ENCODE assay signal across 14 mouse cellular contexts in genomic region chr8:105406416-105406815, GRCm38 (mm10). TPM values are rescaled to one million over a fixed set of nuclear protein-coding genes. Genes with fewer than 3 reads are reported as not detected.
A peak's percentile ranks its signal among the peaks of the same experiment; 100 is the strongest.
DNase-seq lines count a peak whose midpoint lies in the region; ATAC-seq and TF ChIP-seq lines count a peak whose summit lies in the region.
"Had no signal": no experiment of that assay in that cellular context is flagged by ENCODE, and none has a peak within 500 bp of the region (broad histone marks: within the 10 kb centered on the region; RNA-seq: fewer than 3 reads in every experiment).

No protein-coding gene starts in this region.

- H3K4me1 ChIP-seq in forebrain, embryonic 13.5 days: no peaks in the 10 kb centered on the region
- H3K4me1 ChIP-seq in forebrain, embryonic 10.5 days: peaks cover 3% of the 10 kb centered on the region
- no peaks in the 10 kb centered on the region for H3K4me1 ChIP-seq in lung, adult 2 months (ENCODE audit: control insufficient read depth, insufficient read depth, low read length)
- no peaks in the 10 kb centered on the region for H3K4me1 ChIP-seq in stomach, embryonic 15.5 days

- H3K36me3 ChIP-seq in forebrain, embryonic 13.5 days (ENCODE audit: poor library complexity, severe bottlenecking): no peaks in the 10 kb centered on the region
- H3K36me3 ChIP-seq in forebrain, embryonic 10.5 days (replicated peaks): no peaks in the 10 kb centered on the region
- no peaks in the 10 kb centered on the region for H3K36me3 ChIP-seq in stomach, embryonic 15.5 days

- no peak for TF ChIP-seq POLR2A in lung, adult 2 months (IDR thresholded peaks at IDR 0.05; ENCODE audit: borderline replicate concordance, extremely low read depth, low read depth, low read length)

- H3K4me2 ChIP-seq in forebrain, embryonic 13.5 days: no peak overlapping the region
- no peak overlapping the region for H3K4me2 ChIP-seq in stomach, embryonic 15.5 days

- H3K9ac ChIP-seq in forebrain, embryonic 13.5 days: no peak overlapping the region
- no peak overlapping the region for H3K9ac ChIP-seq in stomach, embryonic 15.5 days

- no peak for DNase-seq in forebrain, embryonic 10.5 days (ENCODE audit: extremely low spot score, low spot score)
- peak; percentile 15 to 42 for DNase-seq in lung, adult 18-20 months
- no peak for DNase-seq in lung, adult 2 months
- DNase-seq in layer of hippocampus, postnatal 14 days (ENCODE audit: low spot score in 2 of 2): peak; percentile 21 to 25
- no peak for DNase-seq in neural tube, embryonic 10.5 days (ENCODE audit: extremely low spot score, low spot score)
- DNase-seq in cerebellum, adult 8-10 months: no peak
- DNase-seq: adrenal gland, postnatal 36 days; cerebellum, adult 2 months; heart, postnatal 10 days had no signal

- WGBS in forebrain, embryonic 13.5 days: 82% methylated on average over 10 of the region's 10 CpGs
- 87% methylated on average over 10 of the region's 10 CpGs for whole genome bisulfite sequencing in forebrain, embryonic 10.5 days
- WGBS in lung, adult 2 months: 49% methylated on average over 10 of the region's 10 CpGs
- WGBS in stomach, embryonic 15.5 days: 32% methylated on average over 10 of the region's 10 CpGs

- no peaks in the 10 kb centered on the region for H3K27me3 ChIP-seq in forebrain, embryonic 13.5 days
- no peaks in the 10 kb centered on the region for H3K27me3 ChIP-seq in forebrain, embryonic 10.5 days (ENCODE audit: poor library complexity, severe bottlenecking)
- no peaks in the 10 kb centered on the region for H3K27me3 ChIP-seq in stomach, embryonic 15.5 days (replicated peaks)

- H3K4me3 ChIP-seq in forebrain, embryonic 13.5 days: no peak overlapping the region
- no peak overlapping the region for H3K4me3 ChIP-seq in forebrain, embryonic 10.5 days
- H3K4me3 ChIP-seq in lung, adult 2 months (replicated peaks; ENCODE audit: extremely low read depth, low read depth, low read length): no peak overlapping the region
- H3K4me3 ChIP-seq in stomach, embryonic 15.5 days (replicated peaks): no peak overlapping the region
- H3K4me3 ChIP-seq: megakaryocyte, embryonic 14.5 days; myocyte had no signal

- 0 out of 2 replicates have a peak, but pooled peaks have one; percentile 27 for ATAC-seq in forebrain, embryonic 13.5 days
- no peak for ATAC-seq in stomach, embryonic 15.5 days (ENCODE audit: insufficient read depth, low FRiP score, low read depth)

- TF ChIP-seq CTCF in lung, adult 2 months (IDR thresholded peaks at IDR 0.05; ENCODE audit: insufficient read depth, low read length): no peak

- no peaks in the 10 kb centered on the region for H3K9me3 ChIP-seq in forebrain, embryonic 13.5 days (replicated peaks)
- H3K9me3 ChIP-seq in forebrain, embryonic 10.5 days: no peaks in the 10 kb centered on the region
- H3K9me3 ChIP-seq in stomach, embryonic 15.5 days: no peaks in the 10 kb centered on the region
- H3K9me3 ChIP-seq: megakaryocyte, embryonic 14.5 days had no signal

- no peak overlapping the region for H3K27ac ChIP-seq in forebrain, embryonic 13.5 days
- H3K27ac ChIP-seq in forebrain, embryonic 10.5 days: no peak overlapping the region
- peak overlapping the region; percentile 6; the same call in 1 of the 2 replicates for H3K27ac ChIP-seq in stomach, embryonic 15.5 days

RNA-seq across cellular contexts. Expression of gene Kctd19, which starts 6.9 kb away (rescaled TPM):
- not detected in 2 replicates for polyA plus RNA-seq in forebrain, embryonic 13.5 days (2015; fragmentation: Nextera tagmentation; extraction: Ambion mirVana)
- polyA plus RNA-seq in forebrain, embryonic 10.5 days (2016; fragmentation: Nextera tagmentation; extraction: Ambion mirVana): not detected in 2 replicates
- 0.27 and 0.32 TPM in 2 replicates for polyA plus RNA-seq in lung, adult 2 months (2012; rRNA removed)
- total RNA-seq in layer of hippocampus, postnatal 14 days (2021): not detected
- not detected in 2 replicates for polyA plus RNA-seq in stomach, embryonic 15.5 days (2015; fragmentation: Nextera tagmentation; extraction: Ambion mirVana)
- total RNA-seq: adrenal gland, postnatal 36 days had no signal
- polyA plus RNA-seq: large intestine, adult 2 months; myocyte had no signal

RNA-seq across cellular contexts. Expression of gene Lrrc36, which starts 7.0 kb away (rescaled TPM):
- 0.44 and 0.98 TPM in 2 replicates for polyA plus RNA-seq in forebrain, embryonic 13.5 days (2015; fragmentation: Nextera tagmentation; extraction: Ambion mirVana)
- 0.36 and 0.93 TPM in 2 replicates for polyA plus RNA-seq in forebrain, embryonic 10.5 days (2016; fragmentation: Nextera tagmentation; extraction: Ambion mirVana)
- polyA plus RNA-seq in lung, adult 2 months (2012; rRNA removed): 5.5 and 7.5 TPM in 2 replicates
- total RNA-seq in layer of hippocampus, postnatal 14 days (2021): under 1 TPM; 0.60 to 0.78 TPM
- polyA plus RNA-seq in stomach, embryonic 15.5 days (2015; fragmentation: Nextera tagmentation; extraction: Ambion mirVana): 0.09 TPM in 1 of 2 replicates, not detected in the other
- polyA plus RNA-seq: myocyte had no signal

RNA-seq across cellular contexts. Expression of gene Plekhg4, which starts 33.3 kb away (rescaled TPM):
- 0.85 and 1.1 TPM in 2 replicates for polyA plus RNA-seq in forebrain, embryonic 13.5 days (2015; fragmentation: Nextera tagmentation; extraction: Ambion mirVana)
- 0.64 and 1.1 TPM in 2 replicates for polyA plus RNA-seq in forebrain, embryonic 10.5 days (2016; fragmentation: Nextera tagmentation; extraction: Ambion mirVana)
- 0.25 and 0.36 TPM in 2 replicates for polyA plus RNA-seq in lung, adult 2 months (2012; rRNA removed)
- total RNA-seq in layer of hippocampus, postnatal 14 days (2021): 1 to 10 TPM in 1 of 2 experiments, under 1 TPM in 1; 0.81 to 1.2 TPM
- 0.21 and 0.30 TPM in 2 replicates for polyA plus RNA-seq in stomach, embryonic 15.5 days (2015; fragmentation: Nextera tagmentation; extraction: Ambion mirVana)

RNA-seq across cellular contexts. Expression of gene Slc9a5, which starts 57.8 kb away (rescaled TPM):
- 4.6 and 5.0 TPM in 2 replicates for polyA plus RNA-seq in forebrain, embryonic 13.5 days (2015; fragmentation: Nextera tagmentation; extraction: Ambion mirVana)
- 5.2 and 5.5 TPM in 2 replicates for polyA plus RNA-seq in forebrain, embryonic 10.5 days (2016; fragmentation: Nextera tagmentation; extraction: Ambion mirVana)
- polyA plus RNA-seq in lung, adult 2 months (2012; rRNA removed): 7.4 and 8.1 TPM in 2 replicates
- total RNA-seq in layer of hippocampus, postnatal 14 days (2021): 10 to 100 TPM; 10.7 to 11.9 TPM
- polyA plus RNA-seq in stomach, embryonic 15.5 days (2015; fragmentation: Nextera tagmentation; extraction: Ambion mirVana): 1.9 and 2.0 TPM in 2 replicates

RNA-seq across cellular contexts. Expression of gene Fhod1, which starts 58.7 kb away (rescaled TPM):
- polyA plus RNA-seq in forebrain, embryonic 13.5 days (2015; fragmentation: Nextera tagmentation; extraction: Ambion mirVana): 0.81 and 0.97 TPM in 2 replicates
- polyA plus RNA-seq in forebrain, embryonic 10.5 days (2016; fragmentation: Nextera tagmentation; extraction: Ambion mirVana): 2.1 and 2.2 TPM in 2 replicates
- 89.2 and 114 TPM in 2 replicates for polyA plus RNA-seq in lung, adult 2 months (2012; rRNA removed)
- total RNA-seq in layer of hippocampus, postnatal 14 days (2021): 1 to 10 TPM; 2.6 to 3.4 TPM
- polyA plus RNA-seq in stomach, embryonic 15.5 days (2015; fragmentation: Nextera tagmentation; extraction: Ambion mirVana): 2.5 and 3.0 TPM in 2 replicates

Comparison
In these comparisons a context has a peak if more than half of its experiments do, and no peak if none do; other contexts are left out.
1. DNase-seq: peak in lung, adult 18-20 months (2 of 2) and layer of hippocampus, postnatal 14 days (2 of 2); none in forebrain, embryonic 10.5 days (single experiment), lung, adult 2 months (single experiment), neural tube, embryonic 10.5 days (single experiment) and cerebellum, adult 8-10 months (single experiment).